Comparison of ENCODE assay signal across 8 mouse cellular contexts in genomic region chr15:80948145-80949135, GRCm38 (mm10). TPM values are rescaled to one million over a fixed set of nuclear protein-coding genes. Genes with fewer than 3 reads are reported as not detected.
DNase-seq lines count a peak whose midpoint lies in the region; ATAC-seq lines count a peak whose summit lies in the region.

Gene Adsl, plus strand, starts transcription at chr15:80948490.

- H3K4me2 ChIP-seq in hindbrain, embryonic 16.5 days (ENCODE audit: low read length): peak within 1 kb of the TSS; percentile 69

- no peaks in the 10 kb centered on the region for H3K27me3 ChIP-seq in hindbrain, embryonic 16.5 days (replicated peaks; ENCODE audit: control insufficient read depth, insufficient read depth, low read length)

- H3K4me1 ChIP-seq in hindbrain, embryonic 16.5 days (ENCODE audit: control insufficient read depth, insufficient read depth, low read depth, low read length): peaks cover 9% of the 10 kb centered on the region

- H3K4me3 ChIP-seq in hindbrain, embryonic 16.5 days (ENCODE audit: low read length): peak within 1 kb of the TSS; percentile 85
- peak within 1 kb of the TSS; percentile 84 for H3K4me3 ChIP-seq in macrophage (ENCODE audit: inconsistent target)

- peak; percentile 96 for ATAC-seq in hindbrain, embryonic 16.5 days

- peaks cover 33% of the 10 kb centered on the region for H3K79me2 ChIP-seq in macrophage (ENCODE audit: inconsistent target)

- peak; percentile 82 for DNase-seq in T-cell, adult 2 months (ENCODE audit: low spot score)
- peak; percentile 87 to 88 for DNase-seq in cerebellum, postnatal 36 days
- peak; percentile 88 for DNase-seq in gastrocnemius, adult 18-20 months (ENCODE audit: low spot score)
- peak; percentile 80 to 84 for DNase-seq in left cerebral cortex, adult 18-20 months (ENCODE audit: low spot score in 2 of 2)
- peak; percentile 86 for DNase-seq in right cerebral cortex, adult 18-20 months
- DNase-seq in urinary bladder, postnatal 10 days (ENCODE audit: low spot score): peak; percentile 49

- peak within 1 kb of the TSS; percentile 86 for H3K27ac ChIP-seq in hindbrain, embryonic 16.5 days (ENCODE audit: low read depth, low read length)
- peak within 1 kb of the TSS; percentile 68 for H3K27ac ChIP-seq in macrophage

- WGBS in hindbrain, embryonic 16.5 days: under 1% methylated on average over 63 of the region's 63 CpGs
- under 1% methylated on average over 63 of the region's 63 CpGs for WGBS in macrophage (ENCODE audit: missing documents)

- peak within 1 kb of the TSS; percentile 74 for H3K9ac ChIP-seq in hindbrain, embryonic 16.5 days (ENCODE audit: low read depth, low read length)

- H3K36me3 ChIP-seq in hindbrain, embryonic 16.5 days (ENCODE audit: control insufficient read depth, insufficient read depth, low read length): peaks cover 9% of the 10 kb centered on the region
- peaks cover 14% of the 10 kb centered on the region for H3K36me3 ChIP-seq in macrophage (ENCODE audit: inconsistent target)

- no peaks in the 10 kb centered on the region for H3K9me3 ChIP-seq in hindbrain, embryonic 16.5 days (ENCODE audit: control insufficient read depth, low read length)

RNA-seq across cellular contexts. Expression of gene Adsl, which starts in this region (rescaled TPM):
- total RNA-seq in gastrocnemius, adult 18-20 months (2021): 100 to 1,000 TPM; 159 to 170 TPM
- polyA plus RNA-seq in hindbrain, embryonic 16.5 days (2015; fragmentation: Nextera tagmentation; extraction: Ambion mirVana): 116 TPM in 2 replicates
- 10 to 100 TPM; 29.3 to 33.9 TPM for total RNA-seq in left cerebral cortex, adult 18-20 months (2021)
- 10 to 100 TPM in 23 of 26 experiments, 1 to 10 TPM in 3; 3.0 to 54.4 (median 33.8) TPM for total RNA-seq in macrophage (2018; cell fraction: chromatin; rRNA removed)
- total RNA-seq in macrophage (2018; cell fraction: cytosol; rRNA removed): 10 to 100 TPM; 13.9 to 27.9 (median 22.1) TPM
- total RNA-seq in macrophage (2018; cell fraction: nucleus; rRNA removed): 10 to 100 TPM in 20 of 26 experiments, 1 to 10 TPM in 6; 7.6 to 46.5 (median 15.0) TPM
- polyA plus RNA-seq in macrophage (2018): 18.8 to 53.0 TPM (median 19.5 TPM) in 3 replicates

Comparison
In these comparisons a context has a peak if more than half of its experiments do, and no peak if none do; other contexts are left out.
1. Peak in every context shown above with its lines: DNase-seq, ATAC-seq, H3K4me3 ChIP-seq and H3K27ac ChIP-seq.
2. RNA of gene Adsl (total RNA-seq): 159 to 170 TPM in gastrocnemius, adult 18-20 months; 29.3 to 33.9 TPM in left cerebral cortex, adult 18-20 months; every median in the first group is over 4 times any median in the second.